Mouse (Mus musculus): ENCODE measurements around the gene Cdk14.

The Cdk14 gene

GRCm38 (mm10) chr5:5313195-5313760 lies 106.8 kb downstream of the Cdk14 start:
- TF ChIP-seq NANOG (IDR thresholded peaks at IDR 0.05; ENCODE audit: borderline replicate concordance, low read length) (no peak), POU5F1 (IDR thresholded peaks at IDR 0.05; ENCODE audit: borderline replicate concordance, low read length) (no peak)
- Histone ChIP-seq H3K9me3 (ENCODE audit: low read length) (no peaks in the 10 kb centered on the region), H3K36me3 (ENCODE audit: insufficient read depth, low read length) (no peaks in the 10 kb centered on the region), H3K27me3 (ENCODE audit: insufficient read depth, low read length) (no peaks in the 10 kb centered on the region), H3K4me3 (replicated peaks; ENCODE audit: low read length) (no peak overlapping the region), H3K4me1 (replicated peaks; ENCODE audit: low read depth, low read length) (no peaks in the 10 kb centered on the region)

DNA sequence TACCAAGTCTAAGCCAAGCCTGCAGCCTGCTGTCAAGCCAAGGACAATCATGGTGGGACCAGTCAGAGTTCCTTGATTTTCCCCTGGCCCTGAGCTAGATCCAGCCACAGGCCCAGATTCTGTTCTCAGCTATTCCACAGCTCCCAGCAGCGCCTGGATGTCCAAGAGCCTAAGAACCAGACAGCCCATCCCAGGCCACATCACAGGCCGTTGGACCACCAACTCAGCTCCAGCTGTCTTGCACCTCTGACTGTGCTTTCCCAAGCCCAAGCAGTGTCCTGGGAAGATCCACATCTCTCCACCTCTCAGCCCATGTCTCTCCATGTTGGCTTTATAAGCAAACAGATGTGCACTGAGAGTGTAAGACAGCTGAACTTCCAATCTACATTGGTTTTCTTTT lies 114.8 kb downstream of the Cdk14 start:
- Histone ChIP-seq H3K36me3 (ENCODE audit: insufficient read depth, low read length) (no peaks in the 10 kb centered on the region), H3K4me3 (replicated peaks; ENCODE audit: low read length) (no peak overlapping the region), H3K27me3 (ENCODE audit: insufficient read depth, low read length) (no peaks in the 10 kb centered on the region), H3K4me1 (replicated peaks; ENCODE audit: low read depth, low read length) (no peaks in the 10 kb centered on the region), H3K9me3 (ENCODE audit: low read length) (no peaks in the 10 kb centered on the region)
- no peak for TF ChIP-seq POU5F1 (IDR thresholded peaks at IDR 0.05; ENCODE audit: borderline replicate concordance, low read length)
- TF ChIP-seq NANOG (IDR thresholded peaks at IDR 0.05; ENCODE audit: borderline replicate concordance, low read length): no peak
- no peak for TF ChIP-seq CTCF (conservative IDR thresholded peaks at IDR 0.05; ENCODE audit: low read length)

GRCm38 (mm10) chr5:5303102-5303670 lies 116.9 kb downstream of the Cdk14 start:
- Histone ChIP-seq H3K27me3 (ENCODE audit: insufficient read depth, low read length) (no peaks in the 10 kb centered on the region), H3K4me3 (replicated peaks; ENCODE audit: low read length) (no peak overlapping the region), H3K4me1 (replicated peaks; ENCODE audit: low read depth, low read length) (no peaks in the 10 kb centered on the region), H3K36me3 (ENCODE audit: insufficient read depth, low read length) (no peaks in the 10 kb centered on the region), H3K9me3 (ENCODE audit: low read length) (no peaks in the 10 kb centered on the region)
- TF ChIP-seq NANOG (IDR thresholded peaks at IDR 0.05; ENCODE audit: borderline replicate concordance, low read length) (no peak), POU5F1 (IDR thresholded peaks at IDR 0.05; ENCODE audit: borderline replicate concordance, low read length) (no peak), CTCF (conservative IDR thresholded peaks at IDR 0.05; ENCODE audit: low read length) (no peak)

- no peaks in the 10 kb centered on the region for H3K9me3 ChIP-seq (ENCODE audit: low read length)
- no peaks in the 10 kb centered on the region for H3K27me3 ChIP-seq (ENCODE audit: insufficient read depth, low read length)
- no peaks in the 10 kb centered on the region for H3K36me3 ChIP-seq (ENCODE audit: insufficient read depth, low read length)
- no peak overlapping the region for H3K4me3 ChIP-seq (replicated peaks; ENCODE audit: low read length)
- TF ChIP-seq POU5F1 (IDR thresholded peaks at IDR 0.05; ENCODE audit: borderline replicate concordance, low read length): no peak
- no peak for TF ChIP-seq CTCF (conservative IDR thresholded peaks at IDR 0.05; ENCODE audit: low read length)
- TF ChIP-seq NANOG (IDR thresholded peaks at IDR 0.05; ENCODE audit: borderline replicate concordance, low read length): no peak
- H3K4me1 ChIP-seq (replicated peaks; ENCODE audit: low read depth, low read length): no peaks in the 10 kb centered on the region
Measured at GRCm38 (mm10) chr5:5301571-5302079, 118.5 kb downstream of the Cdk14 start.

DNA sequence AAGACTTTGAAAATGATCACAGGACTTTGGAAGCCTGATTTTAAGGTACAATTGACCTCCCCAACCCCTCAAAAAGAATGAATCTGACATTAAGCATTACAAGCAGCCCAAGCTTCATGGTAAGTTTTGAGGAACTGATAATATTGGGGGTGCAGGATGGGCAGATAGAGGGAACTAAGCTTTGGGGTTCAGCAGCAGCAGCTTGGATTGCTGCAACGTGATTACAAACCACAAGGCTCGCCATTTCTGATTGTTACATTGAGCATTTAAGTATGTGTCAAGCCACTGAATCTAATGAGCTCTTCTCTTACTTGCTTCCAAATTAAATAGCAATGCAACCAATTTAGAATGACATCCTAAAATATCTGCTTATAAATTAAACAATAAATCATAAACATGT lies 119.1 kb downstream of the Cdk14 start:
- H3K4me3 ChIP-seq (replicated peaks; ENCODE audit: low read length): no peak overlapping the region
- no peaks in the 10 kb centered on the region for H3K27me3 ChIP-seq (ENCODE audit: insufficient read depth, low read length)
- TF ChIP-seq POU5F1 (IDR thresholded peaks at IDR 0.05; ENCODE audit: borderline replicate concordance, low read length) (no peak), CTCF (conservative IDR thresholded peaks at IDR 0.05; ENCODE audit: low read length) (no peak), NANOG (IDR thresholded peaks at IDR 0.05; ENCODE audit: borderline replicate concordance, low read length) (no peak)
- H3K36me3 ChIP-seq (ENCODE audit: insufficient read depth, low read length): no peaks in the 10 kb centered on the region
- H3K9me3 ChIP-seq (ENCODE audit: low read length): no peaks in the 10 kb centered on the region
- H3K4me1 ChIP-seq (replicated peaks; ENCODE audit: low read depth, low read length): no peaks in the 10 kb centered on the region

GRCm38 (mm10) chr5:5300290-5300689 lies 119.8 kb downstream of the Cdk14 start:
- H3K9me3 ChIP-seq (ENCODE audit: low read length): no peaks in the 10 kb centered on the region
- H3K4me1 ChIP-seq (replicated peaks; ENCODE audit: low read depth, low read length): no peaks in the 10 kb centered on the region
- no peaks in the 10 kb centered on the region for H3K27me3 ChIP-seq (ENCODE audit: insufficient read depth, low read length)
- H3K4me3 ChIP-seq (replicated peaks; ENCODE audit: low read length): no peak overlapping the region
- H3K36me3 ChIP-seq (ENCODE audit: insufficient read depth, low read length): no peaks in the 10 kb centered on the region
- no peak for TF ChIP-seq POU5F1 (IDR thresholded peaks at IDR 0.05; ENCODE audit: borderline replicate concordance, low read length)

GRCm38 (mm10) chr5:5297222-5297621 lies 122.9 kb downstream of the Cdk14 start:
- no peaks in the 10 kb centered on the region for H3K9me3 ChIP-seq (ENCODE audit: low read length)
- H3K4me3 ChIP-seq (replicated peaks; ENCODE audit: low read length): no peak overlapping the region
- no peak for TF ChIP-seq NANOG (IDR thresholded peaks at IDR 0.05; ENCODE audit: borderline replicate concordance, low read length)
- no peak for TF ChIP-seq POU5F1 (IDR thresholded peaks at IDR 0.05; ENCODE audit: borderline replicate concordance, low read length)
- TF ChIP-seq CTCF (conservative IDR thresholded peaks at IDR 0.05; ENCODE audit: low read length): no peak
- no peaks in the 10 kb centered on the region for H3K4me1 ChIP-seq (replicated peaks; ENCODE audit: low read depth, low read length)
- no peaks in the 10 kb centered on the region for H3K27me3 ChIP-seq (ENCODE audit: insufficient read depth, low read length)
- no peaks in the 10 kb centered on the region for H3K36me3 ChIP-seq (ENCODE audit: insufficient read depth, low read length)

DNA sequence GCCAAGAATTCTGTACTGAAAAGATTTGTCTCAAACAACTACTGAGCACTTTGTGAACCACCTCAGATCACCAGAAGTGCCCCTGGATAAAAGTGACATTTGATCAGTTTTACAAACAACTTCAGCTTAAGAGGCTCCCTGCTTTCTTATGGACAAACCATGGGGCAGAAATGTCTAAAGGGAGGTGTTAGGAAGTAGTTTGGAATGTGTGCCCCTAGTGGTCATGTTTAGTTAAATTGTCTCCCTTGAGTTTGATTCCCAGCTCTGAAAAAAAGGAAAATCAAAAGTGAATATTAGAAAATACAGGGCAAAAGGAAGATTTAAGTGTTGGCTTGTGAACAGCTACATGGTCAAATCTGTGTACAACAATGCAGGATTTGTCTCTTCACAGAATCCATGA lies 123.3 kb downstream of the Cdk14 start:
- Histone ChIP-seq H3K36me3 (ENCODE audit: insufficient read depth, low read length) (no peaks in the 10 kb centered on the region), H3K4me3 (replicated peaks; ENCODE audit: low read length) (no peak overlapping the region), H3K27me3 (ENCODE audit: insufficient read depth, low read length) (no peaks in the 10 kb centered on the region), H3K4me1 (replicated peaks; ENCODE audit: low read depth, low read length) (no peaks in the 10 kb centered on the region), H3K9me3 (ENCODE audit: low read length) (no peaks in the 10 kb centered on the region)
- peak; percentile 33 for TF ChIP-seq CTCF (conservative IDR thresholded peaks at IDR 0.05; ENCODE audit: low read length)
- no peak for TF ChIP-seq POU5F1 (IDR thresholded peaks at IDR 0.05; ENCODE audit: borderline replicate concordance, low read length)

All from E14TG2a.4 (cell line).